Mouse (Mus musculus) urinary bladder, postnatal 10 days (tissue): ENCODE measurements around the gene Olfr649.
A peak's percentile ranks its signal among the peaks of the same experiment; 100 is the strongest.

Experiments used
- DNase-seq: peaks from one replicate; pipeline ENCODE4 v3.0.0; 2022; ENCODE audit warnings: low spot score

Gene Olfr649

GRCm38 (mm10) chr7:104195885-104196284 lies at the start of gene Olfr649:
Olfr649 (minus strand) TSS chr7:104195985.
- no peak for DNase-seq

DNA sequence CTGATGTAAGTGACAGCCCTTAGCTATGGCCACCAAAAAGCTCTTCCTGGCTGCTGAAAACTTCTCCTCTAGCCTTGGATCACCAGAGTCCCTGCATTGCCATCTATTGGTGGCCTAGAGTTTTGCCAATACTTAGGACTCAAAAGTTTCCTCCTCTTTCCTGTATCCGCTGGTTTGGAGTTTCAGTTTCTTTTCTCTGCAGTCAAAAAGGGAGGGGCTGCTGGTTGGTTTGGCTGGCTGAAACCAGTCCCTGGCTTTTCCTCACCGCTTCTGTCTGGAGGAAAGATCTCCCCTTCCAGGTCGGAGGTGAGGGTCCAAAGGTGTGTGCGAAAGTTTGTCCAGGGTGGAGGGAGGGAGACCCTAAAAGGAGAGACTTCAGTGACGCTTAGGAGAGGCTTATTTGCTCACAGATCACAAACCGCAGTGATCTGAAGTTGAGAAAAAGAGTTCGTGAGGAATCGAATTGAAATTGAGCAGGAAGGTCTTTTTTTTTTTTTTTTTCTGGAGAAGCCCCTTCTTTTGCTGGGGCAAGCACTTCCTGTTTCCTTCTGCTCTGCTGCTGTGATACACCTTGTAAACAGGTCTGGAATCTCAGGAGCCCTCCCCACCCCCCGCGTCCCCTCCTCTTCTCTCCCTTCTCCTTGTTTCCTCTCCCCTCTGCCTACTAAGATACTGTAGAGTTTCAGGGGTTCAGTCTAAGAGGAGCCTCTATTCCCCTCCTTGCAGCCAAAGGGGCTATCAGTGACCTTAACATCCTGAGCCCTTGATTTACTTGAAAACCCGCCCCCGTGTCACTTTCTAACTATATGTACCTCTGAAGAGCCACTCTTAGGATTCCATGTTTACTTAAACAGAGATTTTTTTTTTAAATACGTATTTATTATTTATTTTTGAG lies 48.7 kb upstream of the Olfr649 start, which contains the start of gene Trim34a:
TSS of gene Trim34a (plus strand) at position 171 of the 895 bp plus-strand sequence.
- DNase-seq, result no peak

DNA sequence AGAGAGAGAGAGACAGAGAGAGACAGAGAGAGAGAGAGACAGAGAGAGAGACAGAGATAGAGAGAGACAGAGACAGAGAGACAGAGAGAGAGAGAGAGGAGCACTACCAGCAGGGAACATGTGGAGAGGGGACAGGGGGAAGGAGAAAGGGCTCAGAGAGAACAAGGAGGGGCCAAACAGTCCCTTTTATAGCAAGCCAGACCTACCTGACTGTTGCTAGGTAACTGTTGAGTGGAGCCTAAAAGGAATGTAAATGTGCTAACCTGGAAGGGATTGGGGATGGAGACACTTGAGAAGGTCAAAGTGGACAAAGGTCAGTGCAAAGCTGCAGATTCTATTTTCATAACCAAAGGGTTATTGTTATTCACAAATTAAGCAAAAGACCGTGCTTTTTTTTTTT lies 47.8 kb upstream of the Olfr649 start:
- no peak for DNase-seq

DNA sequence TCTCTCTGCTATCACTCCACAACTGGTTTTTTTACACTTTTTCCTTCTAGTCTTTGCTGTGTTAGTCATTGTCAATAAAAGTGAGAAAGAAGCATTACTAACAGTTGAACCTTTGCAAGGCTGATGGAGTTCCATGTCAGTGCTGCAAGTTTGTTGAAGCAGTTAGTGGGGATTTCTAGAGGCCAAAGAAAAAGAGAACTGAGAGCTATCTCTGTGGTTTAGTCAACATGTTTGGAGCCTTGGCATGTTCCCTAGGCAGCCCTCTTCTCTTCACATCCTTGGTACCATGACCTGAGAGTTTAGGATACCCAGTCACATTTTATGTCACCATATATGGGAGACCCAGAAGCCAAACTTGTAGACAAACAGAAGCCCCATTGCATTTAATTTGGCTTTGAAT lies 45.1 kb upstream of the Olfr649 start:
- no peak for DNase-seq

GRCm38 (mm10) chr7:104231203-104231602 lies 35.4 kb upstream of the Olfr649 start:
- no peak for DNase-seq

DNA sequence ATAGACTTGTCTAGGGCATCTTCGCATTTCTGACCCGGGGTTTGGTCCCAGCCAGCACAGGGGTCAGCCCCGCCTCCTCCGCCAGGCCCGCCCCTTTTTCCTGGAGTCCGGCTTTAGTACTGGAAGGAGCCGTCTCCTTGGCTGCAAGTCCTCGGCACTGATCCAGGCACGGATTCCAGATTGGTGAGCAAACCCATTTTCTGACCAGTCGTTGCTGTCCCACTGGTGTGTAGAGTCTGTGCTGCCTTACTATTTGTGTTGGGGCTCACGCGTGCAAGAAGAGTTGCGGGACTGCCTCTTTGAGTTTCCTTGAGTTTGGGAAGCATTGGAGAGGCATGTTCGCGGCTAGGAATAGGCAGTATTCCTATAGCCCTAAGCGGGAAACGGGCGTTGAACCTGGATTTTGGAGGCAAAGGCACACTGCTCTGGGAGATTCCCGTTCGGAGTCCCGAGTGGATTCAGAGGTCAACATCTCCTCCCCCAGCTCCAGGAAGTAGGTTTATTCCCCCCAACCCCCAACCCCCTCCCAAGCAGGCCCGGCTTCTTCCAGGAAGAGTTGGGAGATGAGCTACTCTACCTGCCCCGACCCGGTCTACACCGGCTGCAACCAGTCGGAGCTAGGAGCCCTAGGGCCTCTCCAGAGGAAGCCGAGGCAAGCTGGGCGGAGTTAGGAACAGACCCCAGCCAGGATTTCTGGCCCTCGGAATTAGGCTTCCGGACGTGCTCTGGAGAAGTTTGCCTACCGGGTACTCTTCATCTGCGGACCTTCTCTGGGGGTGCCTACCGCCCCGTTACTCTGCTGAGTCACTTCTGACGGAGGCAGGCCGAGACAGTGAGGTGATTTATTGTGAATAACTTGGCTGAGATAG lies 23.1 kb upstream of the Olfr649 start, which contains the start of gene Trim6:
TSS of gene Trim6 (plus strand) at position 93 of the 869 bp plus-strand sequence.
- peak; percentile 30 for DNase-seq

- no peak for DNase-seq
These were observed 22.1 kb upstream of the Olfr649 start for GRCm38 (mm10) chr7:104217881-104218280.

DNA sequence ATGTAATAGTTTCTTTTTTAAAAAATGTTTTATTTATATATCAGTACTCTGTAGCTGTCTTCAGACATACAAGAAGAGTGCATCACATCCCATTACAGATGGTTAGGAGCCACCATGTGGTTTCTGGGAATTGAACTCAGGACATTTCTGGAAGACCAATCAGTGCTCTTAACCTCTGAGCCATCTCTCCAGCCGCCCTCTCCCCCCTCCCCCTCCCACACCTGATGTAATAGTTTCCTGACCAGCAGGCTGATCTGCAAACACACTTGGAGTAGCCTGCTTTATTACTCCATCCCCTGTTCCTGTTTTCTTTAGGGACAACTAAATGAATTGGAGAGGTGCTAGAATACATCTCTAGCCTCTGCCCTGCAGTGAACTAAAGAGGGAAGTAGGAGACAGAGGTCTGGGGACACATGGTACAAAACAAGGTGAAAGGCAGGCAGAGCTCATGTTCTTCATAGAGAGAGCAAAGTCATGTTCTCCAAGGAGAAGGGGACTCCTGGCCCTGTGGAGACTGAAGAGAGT lies 20.3 kb upstream of the Olfr649 start:
- no peak for DNase-seq

DNA sequence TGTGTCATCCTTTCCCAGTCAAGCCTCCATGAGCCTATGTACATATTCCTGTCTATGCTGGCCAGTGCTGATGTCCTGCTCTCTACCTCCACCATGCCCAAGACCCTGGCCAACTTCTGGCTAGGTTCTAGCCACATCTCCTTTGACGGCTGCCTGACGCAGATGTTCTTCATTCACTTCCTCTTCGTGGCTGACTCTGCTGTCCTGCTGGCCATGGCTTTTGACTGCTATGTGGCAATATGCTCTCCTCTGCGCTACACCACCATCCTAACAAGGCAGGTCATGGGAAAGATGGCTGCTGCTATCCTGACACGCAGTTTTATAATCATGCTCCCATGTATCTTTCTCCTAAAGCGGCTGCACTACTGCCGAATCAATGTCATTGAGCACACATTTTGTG lies 10.4 kb upstream of the Olfr649 start:
- no peak for DNase-seq

GRCm38 (mm10) chr7:104199822-104200221 lies 4.0 kb upstream of the Olfr649 start:
- DNase-seq, result peak; percentile 33

- DNase-seq, result no peak
These were observed 4.5 kb downstream of the Olfr649 start for GRCm38 (mm10) chr7:104191275-104191674.

DNA sequence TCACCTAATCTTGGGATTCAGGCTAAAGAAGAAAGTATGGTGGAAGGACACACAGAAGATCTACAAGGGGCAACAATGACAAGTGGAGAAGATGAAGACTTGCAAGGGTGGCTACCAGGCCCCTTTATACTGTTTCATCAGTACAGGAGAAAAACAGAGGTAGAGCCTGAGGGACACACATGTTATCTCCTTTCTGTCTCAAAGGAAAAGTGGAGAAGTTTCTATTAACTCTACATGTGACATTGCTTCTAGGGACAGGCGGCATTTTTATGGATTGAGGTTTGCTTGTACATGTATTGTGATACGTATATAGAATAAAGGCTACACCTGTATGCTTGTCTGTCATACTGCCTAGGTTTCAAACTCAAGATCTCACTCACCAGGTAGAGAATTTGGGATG lies 12.5 kb downstream of the Olfr649 start, which contains the start of gene Olfr648:
TSS of gene Olfr648 (minus strand) at position 101 of the 400 bp plus-strand sequence.
- DNase-seq, result no peak

DNA sequence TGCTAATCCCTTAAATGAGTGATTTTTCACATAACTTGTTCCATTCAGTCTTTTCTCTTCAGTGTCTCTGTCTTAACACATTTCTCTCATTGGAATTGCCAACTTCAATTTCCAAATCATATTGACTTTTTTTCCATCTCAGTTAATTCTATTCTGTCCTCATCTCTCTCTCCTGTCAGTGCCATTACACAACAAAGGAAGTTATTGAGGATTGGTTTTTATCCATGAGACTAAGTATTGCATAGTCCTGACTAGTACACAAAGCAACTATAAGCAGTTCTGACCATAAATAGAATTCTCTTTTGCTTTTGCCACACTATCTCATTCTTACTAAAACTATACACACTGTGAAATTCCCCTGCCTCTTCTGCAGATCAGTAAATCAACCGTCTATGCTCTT lies 16.7 kb downstream of the Olfr649 start:
- no peak for DNase-seq

DNA sequence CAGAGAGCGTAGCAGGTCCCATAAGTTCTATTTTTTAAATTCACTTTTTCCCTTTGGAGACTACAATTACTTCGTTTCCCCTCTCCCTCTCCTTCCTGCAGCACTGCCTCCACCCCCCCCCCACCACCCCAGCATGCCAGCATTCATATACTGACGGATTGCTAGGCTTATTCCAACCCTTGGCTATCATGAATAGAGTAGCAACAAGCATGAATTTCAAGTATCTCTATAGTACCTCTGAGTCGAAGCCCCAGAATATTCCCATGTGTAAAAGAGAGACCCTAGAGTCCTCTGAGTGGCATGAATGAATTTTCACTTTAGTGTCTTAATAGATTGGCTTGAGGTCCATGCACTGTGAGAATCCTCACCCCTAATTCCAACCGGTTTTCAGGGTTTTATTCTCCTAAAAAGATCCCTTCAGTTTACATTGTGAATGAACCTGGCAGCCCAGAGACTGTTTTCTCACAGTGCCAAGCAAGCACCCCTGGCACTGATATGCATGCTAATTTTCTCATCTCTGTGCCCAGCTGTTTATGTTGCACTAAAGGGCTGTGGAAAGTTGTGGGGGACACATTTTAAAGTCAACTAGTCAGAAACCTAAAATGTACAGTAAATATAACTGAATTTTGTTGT lies 17.2 kb downstream of the Olfr649 start:
- DNase-seq, result no peak

GRCm38 (mm10) chr7:104175085-104175484 lies 20.7 kb downstream of the Olfr649 start:
- no peak for DNase-seq

GRCm38 (mm10) chr7:104169634-104170204 lies 26.1 kb downstream of the Olfr649 start:
- no peak for DNase-seq

GRCm38 (mm10) chr7:104167105-104167504 lies 28.7 kb downstream of the Olfr649 start:
- DNase-seq, result no peak

- no peak for DNase-seq
These were observed 45.3 kb downstream of the Olfr649 start, which contains the start of gene Ubqlnl for GRCm38 (mm10) chr7:104150456-104150855. Ubqlnl (minus strand) TSS chr7:104150556.

GRCm38 (mm10) chr7:104143179-104143578 lies 52.6 kb downstream of the Olfr649 start, which contains the start of gene Ubqln3:
Ubqln3 (minus strand) TSS chr7:104143279.
- no peak for DNase-seq
